Mouse (Mus musculus): Measurements from ENCODE around the gene Zswim4. TPM values are rescaled to one million over a fixed set of nuclear protein-coding genes. Genes with fewer than 3 reads are reported as not detected.

Gene Zswim4
- polyA plus RNA-seq (2014; fragmentation: Illumina TruSeq; extraction: RNeasy Lipid Tissue Mini Kit (QIAGEN cat#74804); ENCODE audit: low read depth, low replicate concordance): 4.4 TPM

DNA sequence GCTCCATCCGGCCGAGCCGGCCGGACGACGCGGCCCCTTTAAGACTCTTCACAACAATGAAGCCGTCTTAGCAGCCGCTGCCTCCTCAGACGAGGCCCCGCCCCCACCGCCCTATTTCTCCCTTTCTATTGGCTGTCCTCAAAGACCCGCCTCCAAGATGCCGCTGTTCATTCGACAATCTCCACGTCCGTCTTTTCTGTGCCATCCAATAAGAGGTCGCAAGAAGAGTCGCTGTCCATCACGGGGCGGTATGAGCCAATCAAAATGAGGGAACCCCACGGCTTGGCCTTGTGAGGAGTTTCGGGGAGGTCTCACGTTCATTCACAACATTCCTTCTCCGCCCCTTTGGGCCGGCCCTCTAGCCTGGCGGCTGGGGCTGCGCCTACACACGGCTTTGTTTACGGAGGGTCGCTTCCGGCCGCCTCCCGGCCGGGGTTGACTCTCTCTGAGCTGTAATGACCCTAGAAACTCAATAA lies at the start of gene Zswim4:
Zswim4 (minus strand) TSS at position 58 of the 476 bp plus-strand sequence.

GRCm38 (mm10) chr8:84269950-84270773 lies 33.3 kb upstream of the Zswim4 start, which contains the start of gene Ccdc130:
Ccdc130 (minus strand) TSS chr8:84270380.

GRCm38 (mm10) chr8:84256822-84257610 lies 20.2 kb upstream of the Zswim4 start, which contains the start of gene Mri1:
Mri1 (minus strand) TSS chr8:84257326.

DNA sequence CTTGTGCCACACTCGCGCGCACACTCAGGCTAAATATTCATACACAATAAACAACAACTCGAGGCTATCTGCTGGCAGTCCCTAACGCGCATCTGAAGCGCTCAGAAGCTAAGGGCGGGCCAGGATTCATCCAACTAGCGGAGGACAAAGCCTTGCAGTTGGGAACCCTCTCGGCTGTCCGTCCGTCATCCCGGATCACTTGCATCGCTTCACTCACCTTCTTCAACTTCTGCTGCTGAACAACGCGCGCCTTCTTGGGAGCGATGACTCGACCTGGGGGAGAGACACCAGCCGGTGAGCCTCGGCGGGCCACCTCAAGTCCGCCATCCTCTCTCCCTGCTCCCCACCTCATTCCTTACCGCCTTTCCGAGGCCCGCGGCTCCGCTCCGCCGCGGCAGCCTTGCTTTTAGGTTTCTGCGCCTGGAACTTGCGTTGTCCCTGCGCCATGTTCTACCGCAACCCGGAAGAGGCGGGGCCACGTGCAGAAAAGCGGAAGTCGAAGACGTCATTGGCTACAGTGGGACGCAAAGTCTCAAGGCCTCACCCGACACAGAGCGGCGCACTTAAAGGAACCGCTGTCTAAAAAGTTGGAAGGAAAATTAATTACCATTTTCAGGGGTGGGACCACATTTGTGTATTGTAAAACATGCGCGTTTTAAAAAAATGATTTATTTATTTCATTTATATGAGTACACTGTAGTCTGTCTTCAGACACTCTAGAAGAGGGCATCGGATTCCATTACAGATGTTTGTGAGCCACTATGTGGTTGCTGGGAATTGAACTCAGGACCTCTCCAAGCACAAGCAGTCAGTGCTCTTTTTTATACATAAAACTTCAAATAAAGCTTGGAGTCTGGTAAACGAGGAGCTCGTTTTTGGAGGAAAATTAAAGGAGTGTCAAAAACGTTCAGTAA lies 12.7 kb upstream of the Zswim4 start, which contains the start of gene D8Ertd738e:
D8Ertd738e (minus strand) TSS at position 463 of the 914 bp plus-strand sequence.

GRCm38 (mm10) chr8:84185117-84185516 lies 51.7 kb downstream of the Zswim4 start, which contains the start of gene Nanos3:
Nanos3 (minus strand) TSS chr8:84185217.

Other genes with a start within 250 kb of the Zswim4 start
- gene Samd1, start 239.4 kb downstream of the Zswim4 start, polyA plus RNA-seq (2014; fragmentation: Illumina TruSeq; extraction: RNeasy Lipid Tissue Mini Kit (QIAGEN cat#74804); ENCODE audit: low read depth, low replicate concordance): 20.0 TPM
- not detected for gene 1700067K01Rik, start 235.6 kb downstream of the Zswim4 start, polyA plus RNA-seq (2014; fragmentation: Illumina TruSeq; extraction: RNeasy Lipid Tissue Mini Kit (QIAGEN cat#74804); ENCODE audit: low read depth, low replicate concordance)
- gene 2210011C24Rik, start 224.9 kb downstream of the Zswim4 start, polyA plus RNA-seq (2014; fragmentation: Illumina TruSeq; extraction: RNeasy Lipid Tissue Mini Kit (QIAGEN cat#74804); ENCODE audit: low read depth, low replicate concordance): 4.4 TPM
- gene Palm3, start 215.6 kb downstream of the Zswim4 start, polyA plus RNA-seq (2014; fragmentation: Illumina TruSeq; extraction: RNeasy Lipid Tissue Mini Kit (QIAGEN cat#74804); ENCODE audit: low read depth, low replicate concordance): 0.29 TPM
- 3.0 TPM for gene Il27ra, start 194.5 kb downstream of the Zswim4 start, polyA plus RNA-seq (2014; fragmentation: Illumina TruSeq; extraction: RNeasy Lipid Tissue Mini Kit (QIAGEN cat#74804); ENCODE audit: low read depth, low replicate concordance)
- gene Rln3, start 192.1 kb downstream of the Zswim4 start, polyA plus RNA-seq (2014; fragmentation: Illumina TruSeq; extraction: RNeasy Lipid Tissue Mini Kit (QIAGEN cat#74804); ENCODE audit: low read depth, low replicate concordance): not detected
- gene Gm10643, start 171.9 kb downstream of the Zswim4 start, polyA plus RNA-seq (2014; fragmentation: Illumina TruSeq; extraction: RNeasy Lipid Tissue Mini Kit (QIAGEN cat#74804); ENCODE audit: low read depth, low replicate concordance): 4.3 TPM
- 8.2 TPM for gene Rfx1, start 170.2 kb downstream of the Zswim4 start, polyA plus RNA-seq (2014; fragmentation: Illumina TruSeq; extraction: RNeasy Lipid Tissue Mini Kit (QIAGEN cat#74804); ENCODE audit: low read depth, low replicate concordance)
- gene Dcaf15, start 132.3 kb downstream of the Zswim4 start, polyA plus RNA-seq (2014; fragmentation: Illumina TruSeq; extraction: RNeasy Lipid Tissue Mini Kit (QIAGEN cat#74804); ENCODE audit: low read depth, low replicate concordance): 9.7 TPM
- gene Podnl1, start 111.1 kb downstream of the Zswim4 start, polyA plus RNA-seq (2014; fragmentation: Illumina TruSeq; extraction: RNeasy Lipid Tissue Mini Kit (QIAGEN cat#74804); ENCODE audit: low read depth, low replicate concordance): not detected
- gene Cc2d1a, start 89.1 kb downstream of the Zswim4 start, polyA plus RNA-seq (2014; fragmentation: Illumina TruSeq; extraction: RNeasy Lipid Tissue Mini Kit (QIAGEN cat#74804); ENCODE audit: low read depth, low replicate concordance): 10.9 TPM
- 0.34 TPM for gene 4930432K21Rik, start 89.0 kb downstream of the Zswim4 start, polyA plus RNA-seq (2014; fragmentation: Illumina TruSeq; extraction: RNeasy Lipid Tissue Mini Kit (QIAGEN cat#74804); ENCODE audit: low read depth, low replicate concordance)
- gene Nanos3, start 51.8 kb downstream of the Zswim4 start, polyA plus RNA-seq (2014; fragmentation: Illumina TruSeq; extraction: RNeasy Lipid Tissue Mini Kit (QIAGEN cat#74804); ENCODE audit: low read depth, low replicate concordance): not detected
- gene D8Ertd738e, start 12.7 kb upstream of the Zswim4 start, polyA plus RNA-seq (2014; fragmentation: Illumina TruSeq; extraction: RNeasy Lipid Tissue Mini Kit (QIAGEN cat#74804); ENCODE audit: low read depth, low replicate concordance): 268 TPM
- 8.8 TPM for gene Mri1, start 20.3 kb upstream of the Zswim4 start, polyA plus RNA-seq (2014; fragmentation: Illumina TruSeq; extraction: RNeasy Lipid Tissue Mini Kit (QIAGEN cat#74804); ENCODE audit: low read depth, low replicate concordance)
- 8.7 TPM for gene Ccdc130, start 33.3 kb upstream of the Zswim4 start, polyA plus RNA-seq (2014; fragmentation: Illumina TruSeq; extraction: RNeasy Lipid Tissue Mini Kit (QIAGEN cat#74804); ENCODE audit: low read depth, low replicate concordance)
- gene Cacna1a, start 151.4 kb upstream of the Zswim4 start, polyA plus RNA-seq (2014; fragmentation: Illumina TruSeq; extraction: RNeasy Lipid Tissue Mini Kit (QIAGEN cat#74804); ENCODE audit: low read depth, low replicate concordance): 2.2 TPM

Data from heart, adult 10 weeks (tissue).